Mouse (Mus musculus): ENCODE measurements at regions not wholly inside any gene's neighbourhood (a gene's known extent, or its start where the extent isn't known, plus 50 kb on each side); places are given as distances from the start of the nearest gene placed in this dataset.

GRCm38 (mm10) chr4:124349610-124350295 is 260.9 kb downstream of the 3100002H09Rik start:
- no peak for TF ChIP-seq CTCF (IDR thresholded peaks at IDR 0.05; ENCODE audit: borderline replicate concordance, extremely low read depth, insufficient read depth, insufficient read length)
- no peak for TF ChIP-seq POLR2A (IDR thresholded peaks at IDR 0.05; ENCODE audit: borderline replicate concordance, extremely low read depth, insufficient read depth, insufficient read length, poor library complexity, severe bottlenecking)

Data from brain, embryonic 14.5 days (tissue).